In genomic region chr12:112663716-112664115, GRCm38 (mm10) we compare ENCODE assay signal across 12 mouse cellular contexts. TPM values are rescaled to one million over a fixed set of nuclear protein-coding genes. Genes with fewer than 3 reads are reported as not detected.
DNase-seq lines count a peak whose midpoint lies in the region; ATAC-seq and TF ChIP-seq lines count a peak whose summit lies in the region.
"Had no signal": no experiment of that assay in that cellular context is flagged by ENCODE, and none has a peak within 500 bp of the region (broad histone marks: within the 10 kb centered on the region; RNA-seq: fewer than 3 reads in every experiment).

No protein-coding gene starts in this region.

- no peaks in the 10 kb centered on the region for H3K27me3 ChIP-seq in lung, embryonic 14.5 days (ENCODE audit: insufficient read depth, low read length)
- no peaks in the 10 kb centered on the region for H3K27me3 ChIP-seq in forebrain, embryonic 13.5 days
- no peaks in the 10 kb centered on the region for H3K27me3 ChIP-seq in hindbrain, embryonic 16.5 days (replicated peaks; ENCODE audit: control insufficient read depth, insufficient read depth, low read length)
- H3K27me3 ChIP-seq in neural tube, embryonic 13.5 days: no peaks in the 10 kb centered on the region

- H3K4me1 ChIP-seq in lung, embryonic 14.5 days (ENCODE audit: insufficient read depth): peaks cover 72% of the 10 kb centered on the region
- H3K4me1 ChIP-seq in forebrain, embryonic 13.5 days: peaks cover 93% of the 10 kb centered on the region
- peaks cover 71% of the 10 kb centered on the region for H3K4me1 ChIP-seq in hindbrain, embryonic 16.5 days (ENCODE audit: control insufficient read depth, insufficient read depth, low read depth, low read length)
- H3K4me1 ChIP-seq in neural tube, embryonic 13.5 days (replicated peaks): peaks cover 99% of the 10 kb centered on the region

- DNase-seq in lung, embryonic 14.5 days: no peak
- DNase-seq in lung, postnatal 36 days: no peak
- DNase-seq in spleen, adult 12 weeks (ENCODE audit: low spot score): no peak
- no peak for DNase-seq in left cerebral cortex, adult 8-10 months (ENCODE audit: low spot score in 2 of 2)
- DNase-seq in spleen, postnatal 4 days (ENCODE audit: low spot score in 2 of 2): no peak
- DNase-seq: cerebellum, adult 18-20 months; kidney, postnatal 25 days had no signal

- 0 out of 2 replicates have a peak overlapping the region, but pooled peaks have one; percentile 1 for H3K4me2 ChIP-seq in lung, embryonic 14.5 days
- peak overlapping the region; percentile 47 for H3K4me2 ChIP-seq in forebrain, embryonic 13.5 days
- peak overlapping the region; percentile 26 for H3K4me2 ChIP-seq in hindbrain, embryonic 16.5 days (ENCODE audit: low read length)
- H3K4me2 ChIP-seq in neural tube, embryonic 13.5 days: peak overlapping the region; percentile 42

- ATAC-seq in lung, embryonic 14.5 days (ENCODE audit: insufficient read depth): no peak
- peak; percentile 29 for ATAC-seq in forebrain, embryonic 13.5 days
- peak; percentile 10; the same call in 1 of the 2 replicates for ATAC-seq in hindbrain, embryonic 16.5 days
- peak; percentile 42 for ATAC-seq in neural tube, embryonic 13.5 days (ENCODE audit: low read depth)

- H3K36me3 ChIP-seq in lung, embryonic 14.5 days (ENCODE audit: insufficient read depth): peaks cover 91% of the 10 kb centered on the region
- H3K36me3 ChIP-seq in forebrain, embryonic 13.5 days (ENCODE audit: poor library complexity, severe bottlenecking): peaks cover 82% of the 10 kb centered on the region
- H3K36me3 ChIP-seq in hindbrain, embryonic 16.5 days (ENCODE audit: control insufficient read depth, insufficient read depth, low read length): peaks cover 18% of the 10 kb centered on the region
- peaks cover 67% of the 10 kb centered on the region for H3K36me3 ChIP-seq in neural tube, embryonic 13.5 days

- H3K9ac ChIP-seq in lung, embryonic 14.5 days: no peak overlapping the region
- peak overlapping the region; percentile 61 for H3K9ac ChIP-seq in forebrain, embryonic 13.5 days
- peak overlapping the region; percentile 41 for H3K9ac ChIP-seq in hindbrain, embryonic 16.5 days (ENCODE audit: low read depth, low read length)
- peak overlapping the region; percentile 60 for H3K9ac ChIP-seq in neural tube, embryonic 13.5 days

- TF ChIP-seq CTCF in lung, embryonic 14.5 days (IDR thresholded peaks at IDR 0.05; ENCODE audit: low read depth): no peak

- H3K4me3 ChIP-seq in lung, embryonic 14.5 days (ENCODE audit: low read depth, low read length): no peak overlapping the region
- H3K4me3 ChIP-seq in forebrain, embryonic 13.5 days: peak overlapping the region; percentile 9
- H3K4me3 ChIP-seq in hindbrain, embryonic 16.5 days (ENCODE audit: low read length): no peak overlapping the region
- 0 out of 2 replicates have a peak overlapping the region, but pooled peaks have one; percentile 8 for H3K4me3 ChIP-seq in neural tube, embryonic 13.5 days
- H3K4me3 ChIP-seq: erythroblast, embryonic 14.5 days had no signal

- H3K27ac ChIP-seq in lung, embryonic 14.5 days (ENCODE audit: low read depth): peak overlapping the region; percentile 52; the same call in 1 of the 2 replicates
- H3K27ac ChIP-seq in forebrain, embryonic 13.5 days: peak overlapping the region; percentile 95
- peak overlapping the region; percentile 84 for H3K27ac ChIP-seq in hindbrain, embryonic 16.5 days (ENCODE audit: low read depth, low read length)
- peak overlapping the region; percentile 96 for H3K27ac ChIP-seq in neural tube, embryonic 13.5 days (replicated peaks)
- H3K27ac ChIP-seq: macrophage had no signal

- no peaks in the 10 kb centered on the region for H3K9me3 ChIP-seq in lung, embryonic 14.5 days (ENCODE audit: low read depth, low read length)
- no peaks in the 10 kb centered on the region for H3K9me3 ChIP-seq in forebrain, embryonic 13.5 days (replicated peaks)
- no peaks in the 10 kb centered on the region for H3K9me3 ChIP-seq in hindbrain, embryonic 16.5 days (ENCODE audit: control insufficient read depth, low read length)
- no peaks in the 10 kb centered on the region for H3K9me3 ChIP-seq in neural tube, embryonic 13.5 days

- WGBS in lung, embryonic 14.5 days: 74% methylated on average over 12 of the region's 12 CpGs
- WGBS in forebrain, embryonic 13.5 days: 46% methylated on average over 12 of the region's 12 CpGs
- 36% methylated on average over 12 of the region's 12 CpGs for WGBS in hindbrain, embryonic 16.5 days
- WGBS in neural tube, embryonic 13.5 days: 40% methylated on average over 12 of the region's 12 CpGs

RNA-seq across cellular contexts. Expression of gene Akt1, which starts 11.0 kb away (rescaled TPM):
- 140 and 166 TPM in 2 replicates for polyA plus RNA-seq in lung, embryonic 14.5 days (2014; fragmentation: Nextera tagmentation; extraction: Ambion mirVana)
- polyA plus RNA-seq in forebrain, embryonic 13.5 days (2015; fragmentation: Nextera tagmentation; extraction: Ambion mirVana): 46.4 and 50.3 TPM in 2 replicates
- polyA plus RNA-seq in hindbrain, embryonic 16.5 days (2015; fragmentation: Nextera tagmentation; extraction: Ambion mirVana): 55.6 and 62.3 TPM in 2 replicates
- 73.4 and 101 TPM in 2 replicates for polyA plus RNA-seq in neural tube, embryonic 13.5 days (2015; fragmentation: Nextera tagmentation; extraction: Ambion mirVana)
- 100 to 1,000 TPM; 158 to 174 (median 171) TPM for total RNA-seq in left cerebral cortex, adult 8-10 months (2022)

RNA-seq across cellular contexts. Expression of gene Zbtb42, which starts 14.9 kb away (rescaled TPM):
- polyA plus RNA-seq in lung, embryonic 14.5 days (2014; fragmentation: Nextera tagmentation; extraction: Ambion mirVana): 6.7 and 9.0 TPM in 2 replicates
- polyA plus RNA-seq in forebrain, embryonic 13.5 days (2015; fragmentation: Nextera tagmentation; extraction: Ambion mirVana): 2.1 and 2.4 TPM in 2 replicates
- polyA plus RNA-seq in hindbrain, embryonic 16.5 days (2015; fragmentation: Nextera tagmentation; extraction: Ambion mirVana): 2.4 and 4.0 TPM in 2 replicates
- 2.1 TPM in 2 replicates for polyA plus RNA-seq in neural tube, embryonic 13.5 days (2015; fragmentation: Nextera tagmentation; extraction: Ambion mirVana)
- total RNA-seq in left cerebral cortex, adult 8-10 months (2022): 1 to 10 TPM in 2 of 4 experiments, under 1 TPM in 2; 0.81 to 1.7 (median 1.1) TPM

RNA-seq across cellular contexts. Expression of gene Siva1, which starts 19.2 kb away (rescaled TPM):
- 253 and 291 TPM in 2 replicates for polyA plus RNA-seq in lung, embryonic 14.5 days (2014; fragmentation: Nextera tagmentation; extraction: Ambion mirVana)
- 154 and 174 TPM in 2 replicates for polyA plus RNA-seq in forebrain, embryonic 13.5 days (2015; fragmentation: Nextera tagmentation; extraction: Ambion mirVana)
- 48.1 and 57.5 TPM in 2 replicates for polyA plus RNA-seq in hindbrain, embryonic 16.5 days (2015; fragmentation: Nextera tagmentation; extraction: Ambion mirVana)
- 66.3 and 75.0 TPM in 2 replicates for polyA plus RNA-seq in neural tube, embryonic 13.5 days (2015; fragmentation: Nextera tagmentation; extraction: Ambion mirVana)
- 10 to 100 TPM; 16.8 to 26.8 (median 23.8) TPM for total RNA-seq in left cerebral cortex, adult 8-10 months (2022)

RNA-seq across cellular contexts. Expression of gene Adssl1, which starts 43.9 kb away (rescaled TPM):
- polyA plus RNA-seq in lung, embryonic 14.5 days (2014; fragmentation: Nextera tagmentation; extraction: Ambion mirVana): 3.8 and 5.0 TPM in 2 replicates
- 1.4 and 2.1 TPM in 2 replicates for polyA plus RNA-seq in forebrain, embryonic 13.5 days (2015; fragmentation: Nextera tagmentation; extraction: Ambion mirVana)
- polyA plus RNA-seq in hindbrain, embryonic 16.5 days (2015; fragmentation: Nextera tagmentation; extraction: Ambion mirVana): 7.7 and 7.9 TPM in 2 replicates
- 3.2 and 3.6 TPM in 2 replicates for polyA plus RNA-seq in neural tube, embryonic 13.5 days (2015; fragmentation: Nextera tagmentation; extraction: Ambion mirVana)
- total RNA-seq in left cerebral cortex, adult 8-10 months (2022): 10 to 100 TPM; 21.8 to 41.0 (median 28.6) TPM

RNA-seq across cellular contexts. Expression of gene Cep170b, which starts 56.5 kb away (rescaled TPM):
- 21.4 and 23.1 TPM in 2 replicates for polyA plus RNA-seq in lung, embryonic 14.5 days (2014; fragmentation: Nextera tagmentation; extraction: Ambion mirVana)
- polyA plus RNA-seq in forebrain, embryonic 13.5 days (2015; fragmentation: Nextera tagmentation; extraction: Ambion mirVana): 11.0 and 13.1 TPM in 2 replicates
- 29.5 and 30.6 TPM in 2 replicates for polyA plus RNA-seq in hindbrain, embryonic 16.5 days (2015; fragmentation: Nextera tagmentation; extraction: Ambion mirVana)
- 23.7 and 26.9 TPM in 2 replicates for polyA plus RNA-seq in neural tube, embryonic 13.5 days (2015; fragmentation: Nextera tagmentation; extraction: Ambion mirVana)
- total RNA-seq in left cerebral cortex, adult 8-10 months (2022): 100 to 1,000 TPM; 252 to 327 (median 295) TPM

Comparison
In these comparisons a context has a peak if more than half of its experiments do, and no peak if none do; other contexts are left out.
1. H3K4me3 ChIP-seq: peak in forebrain, embryonic 13.5 days (single experiment) and neural tube, embryonic 13.5 days (single experiment); none in lung, embryonic 14.5 days (single experiment) and hindbrain, embryonic 16.5 days (single experiment).
2. Peak in every context shown above with its lines, with median percentiles within 50 percentile points of each other: H3K27ac ChIP-seq and H3K4me2 ChIP-seq.